Mouse (Mus musculus) heart, embryonic 10.5 days (tissue): ENCODE results near the gene Prkag2. TPM values are rescaled to one million over a fixed set of nuclear protein-coding genes. Genes with fewer than 3 reads are reported as not detected.
A peak's percentile ranks its signal among the peaks of the same experiment; 100 is the strongest.

ENCODE experiments used
- DNase-seq: peaks from one replicate; pipeline ENCODE4 v3.0.0-alpha.2; 2017; ENCODE audit warnings: low spot score
- H3K27ac ChIP-seq: fragments of 300-500 bp; sonication (generic); 2 replicates; pipeline ENCODE4 v1.5.1; 2016; ENCODE audit warnings: mild to moderate bottlenecking
- H3K27me3 ChIP-seq: fragments of 300-500 bp; sonication (generic); 2 replicates; pipeline ENCODE4 v1.6.1; 2016; ENCODE audit warnings: mild to moderate bottlenecking; ENCODE audit not compliant: poor library complexity, insufficient read depth, severe bottlenecking
- H3K36me3 ChIP-seq: fragments of 300-500 bp; sonication (generic); 2 replicates; pipeline ENCODE4 v1.6.1; 2016; ENCODE audit warnings: mild to moderate bottlenecking, moderate library complexity
- H3K4me1 ChIP-seq: fragments of 300-500 bp; sonication (generic); 2 replicates; pipeline ENCODE4 v1.6.1; 2016; ENCODE audit warnings: mild to moderate bottlenecking
- H3K4me3 ChIP-seq: fragments of 300-500 bp; sonication (generic); 2 replicates; pipeline ENCODE4 v1.5.1; 2016; ENCODE audit warnings: mild to moderate bottlenecking, moderate library complexity
- H3K9me3 ChIP-seq: fragments of 300-500 bp; sonication (generic); 2 replicates; pipeline ENCODE4 v1.6.1; 2016; ENCODE audit warnings: mild to moderate bottlenecking, moderate library complexity
- WGBS: fragments of 180-500 bp; shearing (Covaris S2); methylation state at CpG from one replicate; pipeline ENCODE4 v1.1.7; 2016; 5-methylcytosine and 5-hydroxymethylcytosine counted together
- polyA plus RNA-seq: library from polyadenylated mRNA; unstranded; fragments of >200 nt; fragmentation: Nextera tagmentation; extraction: Ambion mirVana; gene quantifications from 2 replicates; pipeline ENCODE4 v1.2.1, GENCODE M21; 2016

Gene Prkag2
- polyA plus RNA-seq, 1 experiment from 2014 or later: 65.1 TPM

DNA sequence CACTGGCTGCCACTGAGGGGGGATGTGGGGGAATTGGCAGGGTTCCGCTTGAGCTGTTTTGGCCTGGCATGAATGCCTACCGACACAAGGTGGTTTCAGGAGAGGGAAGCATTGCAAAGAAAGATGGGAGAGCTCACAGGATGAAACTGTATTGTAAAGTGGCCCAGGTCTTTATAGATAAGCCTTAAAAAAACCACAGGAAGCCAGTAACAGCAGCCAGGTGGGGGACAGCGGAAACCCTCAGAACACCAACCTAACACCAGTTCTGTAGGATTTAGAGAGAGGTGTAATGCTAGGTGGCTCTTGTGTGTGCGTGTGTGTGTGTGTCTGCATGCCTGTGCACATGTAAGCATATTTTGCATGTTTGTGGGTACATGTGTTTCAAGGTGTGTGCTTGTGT is 101.1 kb downstream of the Prkag2 start:
- Histone ChIP-seq H3K36me3 (no peaks in the 10 kb centered on the region), H3K4me1 (peaks cover 67% of the 10 kb centered on the region), H3K27ac (no peak overlapping the region), H3K4me3 (no peak overlapping the region), H3K27me3 (no peaks in the 10 kb centered on the region), H3K9me3 (no peaks in the 10 kb centered on the region)
- 82% methylated on average over 4 of the region's 4 CpGs for WGBS
- DNase-seq: no peak

DNA sequence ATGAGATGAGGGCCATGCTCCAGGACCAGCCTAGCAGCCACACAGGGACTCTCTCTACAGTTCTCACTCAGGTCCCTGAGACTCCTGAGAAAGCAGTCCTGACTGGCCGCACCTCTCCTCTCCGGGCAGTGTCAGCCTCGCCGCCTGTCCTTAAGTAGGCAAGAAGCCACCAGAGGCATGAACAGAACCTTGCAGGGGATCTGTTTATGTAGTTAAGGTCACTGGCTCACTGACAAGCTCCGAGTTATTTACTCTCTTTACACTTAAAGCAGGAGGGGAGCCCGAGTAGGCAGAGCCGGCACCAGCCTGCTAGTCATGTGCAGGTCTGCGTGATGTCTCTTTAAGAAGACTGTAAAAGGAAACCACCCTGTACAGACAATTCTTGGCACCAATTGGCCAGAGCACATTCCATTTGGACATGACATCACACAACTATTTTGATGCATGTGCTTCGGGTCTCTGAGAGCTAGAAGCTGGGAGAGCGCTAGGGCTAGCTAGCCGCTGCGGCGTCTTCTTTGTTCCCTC is 104.8 kb downstream of the Prkag2 start:
- peaks cover 73% of the 10 kb centered on the region for H3K4me1 ChIP-seq
- peak; percentile 89 for DNase-seq
- H3K27ac ChIP-seq: peak overlapping the region; percentile 91
- H3K4me3 ChIP-seq: peak overlapping the region; percentile 56
- WGBS: 21% methylated on average over 13 of the region's 13 CpGs
- no peaks in the 10 kb centered on the region for H3K36me3 ChIP-seq
- H3K9me3 ChIP-seq: no peaks in the 10 kb centered on the region
- no peaks in the 10 kb centered on the region for H3K27me3 ChIP-seq

- H3K36me3 ChIP-seq: 0 out of 2 replicates have a peak, but pooled peaks cover 2% of the 10 kb centered on the region
- DNase-seq: no peak
- H3K4me1 ChIP-seq: peaks cover 77% of the 10 kb centered on the region
- H3K4me3 ChIP-seq: no peak overlapping the region
- peak overlapping the region; percentile 37; the same call in 1 of the 2 replicates for H3K27ac ChIP-seq
- 59% methylated on average over 3 of the region's 3 CpGs for WGBS
- no peaks in the 10 kb centered on the region for H3K9me3 ChIP-seq
- no peaks in the 10 kb centered on the region for H3K27me3 ChIP-seq
These were observed 107.3 kb downstream of the Prkag2 start for GRCm38 (mm10) chr5:24993190-24993589.

DNA sequence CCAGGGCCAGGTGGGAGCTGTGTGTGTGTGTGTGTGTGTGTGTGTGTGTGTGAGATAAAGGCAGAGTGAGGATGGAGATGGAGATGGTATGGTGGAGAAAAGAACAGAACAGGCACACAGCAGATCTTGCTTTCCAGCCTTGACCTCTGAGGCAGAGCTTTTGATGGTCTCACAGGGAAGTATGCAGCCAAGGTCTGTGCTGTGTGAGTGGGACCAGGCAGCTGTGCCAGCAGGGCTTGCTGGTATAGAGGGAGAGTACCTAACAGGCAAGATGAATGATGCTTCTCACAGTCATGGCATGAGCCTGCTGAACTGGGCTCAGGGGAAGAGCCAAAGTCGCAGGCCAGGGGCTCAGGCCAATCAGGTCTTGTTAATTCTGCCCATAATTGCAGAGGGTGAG is 108.9 kb downstream of the Prkag2 start:
- no peaks in the 10 kb centered on the region for H3K9me3 ChIP-seq
- 74% methylated on average over 1 of the region's 1 CpGs for WGBS
- no peak overlapping the region for H3K4me3 ChIP-seq
- no peak overlapping the region; the same call in 1 of the 2 replicates for H3K27ac ChIP-seq
- peaks cover 76% of the 10 kb centered on the region for H3K4me1 ChIP-seq
- H3K36me3 ChIP-seq: 0 out of 2 replicates have a peak, but pooled peaks cover 2% of the 10 kb centered on the region
- H3K27me3 ChIP-seq: no peaks in the 10 kb centered on the region
- no peak for DNase-seq

GRCm38 (mm10) chr5:24990460-24990859 is 110.0 kb downstream of the Prkag2 start:
- WGBS: 76% methylated on average over 5 of the region's 5 CpGs
- Histone ChIP-seq H3K36me3 (0 out of 2 replicates have a peak, but pooled peaks cover 2% of the 10 kb centered on the region), H3K4me3 (no peak overlapping the region), H3K27me3 (no peaks in the 10 kb centered on the region), H3K9me3 (no peaks in the 10 kb centered on the region), H3K27ac (0 out of 2 replicates have a peak overlapping the region, but pooled peaks have one; percentile 32), H3K4me1 (peaks cover 76% of the 10 kb centered on the region)
- no peak for DNase-seq

DNA sequence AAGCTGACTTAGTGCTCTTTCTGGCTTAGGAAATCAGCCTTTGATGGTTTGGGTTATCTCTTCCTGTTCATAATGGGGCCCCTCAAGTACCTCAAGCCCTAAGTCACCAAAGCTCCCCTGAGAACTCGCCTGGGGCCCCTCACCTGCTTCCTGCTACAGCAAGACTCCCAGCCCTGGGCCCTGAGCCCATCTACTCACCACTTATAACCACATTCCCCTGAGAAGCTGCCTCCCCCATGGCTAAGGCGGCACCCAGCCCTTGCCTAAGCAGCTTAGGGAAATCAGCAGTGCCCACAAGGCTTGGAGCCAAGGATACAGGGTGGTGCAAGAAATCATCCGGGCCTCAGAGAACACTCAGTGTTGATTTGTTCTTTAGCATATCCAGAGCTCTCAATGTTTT is 110.8 kb downstream of the Prkag2 start:
- DNase-seq: no peak

GRCm38 (mm10) chr5:24986956-24987355 is 113.5 kb downstream of the Prkag2 start:
- peak overlapping the region; percentile 87 for H3K27ac ChIP-seq
- 0 out of 2 replicates have a peak, but pooled peaks cover 2% of the 10 kb centered on the region for H3K36me3 ChIP-seq
- WGBS: 19% methylated on average over 2 of the region's 2 CpGs
- no peak for DNase-seq
- no peaks in the 10 kb centered on the region for H3K9me3 ChIP-seq
- peak overlapping the region; percentile 56 for H3K4me3 ChIP-seq
- H3K27me3 ChIP-seq: no peaks in the 10 kb centered on the region
- peaks cover 80% of the 10 kb centered on the region for H3K4me1 ChIP-seq

More for the DNA sequence above, 110.8 kb downstream of the Prkag2 start:
- H3K27me3 ChIP-seq: no peaks in the 10 kb centered on the region
- no peaks in the 10 kb centered on the region for H3K9me3 ChIP-seq
- WGBS: 36% methylated on average over 3 of the region's 3 CpGs
- 0 out of 2 replicates have a peak, but pooled peaks cover 2% of the 10 kb centered on the region for H3K36me3 ChIP-seq
- no peak overlapping the region for H3K4me3 ChIP-seq
- peak overlapping the region; percentile 25 for H3K27ac ChIP-seq
- peaks cover 76% of the 10 kb centered on the region for H3K4me1 ChIP-seq

DNA sequence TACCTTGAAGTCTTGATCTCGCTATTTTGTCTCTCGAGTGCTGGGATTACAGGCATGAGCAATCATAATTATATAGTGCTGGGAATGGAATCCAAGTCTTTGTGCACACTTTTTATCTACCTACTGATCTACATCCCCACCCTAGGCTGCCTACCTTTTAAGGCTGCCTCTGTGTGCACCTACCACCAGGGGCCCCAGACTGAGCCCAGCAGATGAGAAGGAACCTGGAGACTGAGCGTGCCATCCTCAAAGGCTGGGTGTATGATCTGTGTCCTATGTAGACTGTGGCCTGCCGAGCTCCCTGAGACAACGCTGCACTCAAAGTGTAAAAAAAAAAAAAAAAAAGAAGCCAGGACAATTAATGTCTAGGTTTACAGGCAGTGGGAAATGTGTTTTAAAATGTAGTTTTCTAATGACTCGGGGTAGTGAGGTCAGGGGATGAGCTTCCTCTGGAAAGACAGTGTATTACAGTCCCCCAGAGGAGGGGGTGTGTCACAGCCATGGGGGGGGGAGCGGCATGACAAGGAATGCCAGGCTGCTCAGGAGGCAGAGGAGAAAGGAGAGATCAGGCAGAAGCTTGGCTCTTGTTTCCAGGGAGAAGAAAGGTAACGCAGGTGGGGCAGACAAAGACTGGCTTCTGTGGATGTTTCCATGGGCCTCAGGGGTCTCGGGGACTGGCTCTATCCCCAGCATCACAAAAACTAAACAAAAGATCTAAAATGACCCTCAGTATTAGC is 114.1 kb downstream of the Prkag2 start:
- Histone ChIP-seq H3K27me3 (no peaks in the 10 kb centered on the region), H3K9me3 (no peaks in the 10 kb centered on the region), H3K4me1 (peaks cover 85% of the 10 kb centered on the region), H3K36me3 (0 out of 2 replicates have a peak, but pooled peaks cover 2% of the 10 kb centered on the region), H3K4me3 (peak overlapping the region; percentile 56), H3K27ac (peak overlapping the region; percentile 87)
- DNase-seq: no peak
- WGBS: 47% methylated on average over 9 of the region's 9 CpGs

DNA sequence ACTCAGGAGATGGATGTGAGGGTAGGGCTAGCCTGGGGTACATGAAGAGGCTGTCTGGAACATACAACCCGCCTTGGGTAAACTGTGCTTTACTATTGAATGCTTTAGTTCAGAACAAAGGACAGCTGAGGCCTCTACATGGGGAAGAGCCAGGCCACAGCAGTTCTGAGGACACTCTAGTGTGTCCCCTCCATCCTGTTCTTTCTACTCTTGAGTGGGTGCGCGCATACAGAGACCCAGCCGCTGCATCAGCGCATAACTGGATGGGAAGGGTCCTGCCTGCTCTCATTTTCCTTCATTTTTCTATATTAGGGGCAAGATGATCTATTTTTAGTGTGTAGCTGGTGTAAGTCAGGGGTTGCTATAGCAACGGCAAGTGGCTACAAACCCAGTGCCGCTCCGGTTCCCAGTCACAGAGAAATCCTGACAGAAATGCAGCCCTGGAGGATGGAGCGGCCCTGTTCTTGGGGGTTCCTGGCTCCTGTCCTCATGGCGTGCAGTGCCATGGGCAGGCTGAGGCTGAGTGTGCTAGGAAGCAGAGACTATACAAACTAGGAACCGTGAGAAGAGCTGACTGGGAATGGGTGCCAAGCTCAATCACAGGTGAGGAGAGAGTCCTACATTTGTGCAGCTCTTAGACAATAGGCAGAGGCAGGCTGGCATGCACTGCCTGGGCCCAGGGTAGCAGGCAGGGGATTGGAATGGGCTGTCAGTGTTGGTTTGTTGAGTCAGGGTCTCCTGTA is 114.8 kb downstream of the Prkag2 start:
- H3K4me1 ChIP-seq: peaks cover 86% of the 10 kb centered on the region
- 50% methylated on average over 11 of the region's 11 CpGs for WGBS
- 0 out of 2 replicates have a peak, but pooled peaks cover 2% of the 10 kb centered on the region for H3K36me3 ChIP-seq
- peak overlapping the region; percentile 56 for H3K4me3 ChIP-seq
- H3K9me3 ChIP-seq: no peaks in the 10 kb centered on the region
- H3K27ac ChIP-seq: peak overlapping the region; percentile 87
- no peaks in the 10 kb centered on the region for H3K27me3 ChIP-seq
- DNase-seq: no peak

GRCm38 (mm10) chr5:24984157-24984556 is 116.3 kb downstream of the Prkag2 start:
- Histone ChIP-seq H3K4me1 (peaks cover 86% of the 10 kb centered on the region), H3K27ac (peak overlapping the region; percentile 87), H3K36me3 (0 out of 2 replicates have a peak, but pooled peaks cover 2% of the 10 kb centered on the region), H3K9me3 (no peaks in the 10 kb centered on the region), H3K4me3 (no peak overlapping the region), H3K27me3 (no peaks in the 10 kb centered on the region)
- whole genome bisulfite sequencing: 77% methylated on average over 1 of the region's 1 CpGs
- no peak for DNase-seq

DNA sequence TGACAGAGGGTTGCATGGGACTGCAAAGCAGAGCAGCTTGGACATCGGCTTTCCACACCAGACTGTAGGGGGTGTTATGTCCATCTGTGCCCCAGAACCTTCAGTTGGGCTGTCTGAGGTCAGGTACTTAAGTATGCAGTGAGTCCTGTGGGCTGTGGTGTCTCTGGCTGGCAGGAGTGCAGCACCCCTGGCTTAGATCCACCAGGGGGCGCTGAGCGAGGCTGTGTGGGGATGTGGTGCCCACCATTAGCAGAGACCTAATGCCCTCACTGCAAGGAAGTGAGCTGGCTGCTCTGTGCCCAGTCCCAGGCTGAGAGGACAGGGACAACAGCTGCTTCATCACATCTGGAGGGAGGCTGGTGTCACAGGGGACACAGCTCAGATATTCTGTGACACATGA is 116.9 kb downstream of the Prkag2 start:
- H3K36me3 ChIP-seq: 0 out of 2 replicates have a peak, but pooled peaks cover 2% of the 10 kb centered on the region
- no peaks in the 10 kb centered on the region for H3K27me3 ChIP-seq
- no peak overlapping the region for H3K4me3 ChIP-seq
- H3K4me1 ChIP-seq: peaks cover 87% of the 10 kb centered on the region
- DNase-seq: peak; percentile 85
- H3K9me3 ChIP-seq: no peaks in the 10 kb centered on the region
- WGBS: 15% methylated on average over 3 of the region's 3 CpGs
- peak overlapping the region; percentile 87 for H3K27ac ChIP-seq

- Histone ChIP-seq H3K27me3 (no peaks in the 10 kb centered on the region), H3K4me3 (no peak overlapping the region), H3K4me1 (peaks cover 98% of the 10 kb centered on the region), H3K27ac (peak overlapping the region; percentile 87), H3K36me3 (no peaks in the 10 kb centered on the region), H3K9me3 (no peaks in the 10 kb centered on the region)
- DNase-seq: no peak
- WGBS: 26% methylated on average over 3 of the region's 3 CpGs
These were observed 118.2 kb downstream of the Prkag2 start for GRCm38 (mm10) chr5:24982258-24982657.

DNA sequence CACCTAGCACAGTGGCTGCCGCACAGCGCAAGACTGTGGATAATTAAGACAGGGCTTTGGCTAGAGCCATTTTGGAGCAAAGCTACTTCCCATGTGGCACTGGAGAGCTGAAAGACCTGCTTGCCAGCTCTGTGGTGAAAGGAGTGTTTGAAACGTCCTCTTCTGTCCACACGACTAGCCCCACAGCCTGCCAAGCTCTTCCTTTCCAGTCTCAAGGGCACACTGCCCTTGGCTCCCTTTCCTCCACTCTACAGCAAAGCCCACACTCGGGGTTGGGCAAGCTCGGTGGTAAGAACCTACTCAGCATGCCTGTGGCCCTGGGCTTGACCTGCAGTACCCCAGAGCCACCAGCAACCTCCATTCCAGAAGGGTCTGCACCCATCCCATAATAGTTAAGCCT is 118.7 kb downstream of the Prkag2 start:
- H3K27ac ChIP-seq: peak overlapping the region; percentile 87
- 48% methylated on average over 6 of the region's 6 CpGs for WGBS

More for the DNA sequence above, 118.7 kb downstream of the Prkag2 start:
- peak; percentile 83 for DNase-seq
- H3K27me3 ChIP-seq: no peaks in the 10 kb centered on the region
- no peaks in the 10 kb centered on the region for H3K36me3 ChIP-seq
- no peak overlapping the region for H3K4me3 ChIP-seq
- H3K9me3 ChIP-seq: no peaks in the 10 kb centered on the region
- H3K4me1 ChIP-seq: peaks cover 98% of the 10 kb centered on the region
